Mouse (Mus musculus) retina, adult 2 months (tissue): Measurements from ENCODE around the gene Sec14l1.

Experiments
- DNase-seq: peaks from one replicate; pipeline ENCODE4 v3.0.0-alpha.2; 2012; ENCODE audit warnings: low read depth, low spot score

Gene Sec14l1

GRCm38 (mm10) chr11:117107837-117108236, 7.1 kb upstream of the Sec14l1 start:
- no peak for DNase-seq

GRCm38 (mm10) chr11:117108595-117108994, 6.4 kb upstream of the Sec14l1 start:
- DNase-seq: no peak

GRCm38 (mm10) chr11:117109179-117109954, 5.6 kb upstream of the Sec14l1 start:
- DNase-seq: no peak

GRCm38 (mm10) chr11:117111967-117112648, 2.9 kb upstream of the Sec14l1 start:
- DNase-seq: no peak

- no peak for DNase-seq
Observed at GRCm38 (mm10) chr11:117112649-117113051, 2.3 kb upstream of the Sec14l1 start.

GRCm38 (mm10) chr11:117113377-117113776, 1.6 kb upstream of the Sec14l1 start:
- no peak for DNase-seq

GRCm38 (mm10) chr11:117114231-117114591, 757 bp upstream of the Sec14l1 start:
- DNase-seq: no peak

- DNase-seq: no peak
Observed at GRCm38 (mm10) chr11:117115346-117116219, 615 bp downstream of the Sec14l1 start.

GRCm38 (mm10) chr11:117116350-117117303, 1.7 kb downstream of the Sec14l1 start:
- no peak for DNase-seq

- DNase-seq: no peak
Observed at GRCm38 (mm10) chr11:117117321-117117720, 2.4 kb downstream of the Sec14l1 start.

GRCm38 (mm10) chr11:117117791-117118190, 2.8 kb downstream of the Sec14l1 start:
- DNase-seq: no peak

- no peak for DNase-seq
Observed at GRCm38 (mm10) chr11:117118248-117118647, 3.3 kb downstream of the Sec14l1 start.

GRCm38 (mm10) chr11:117118721-117119321, 3.9 kb downstream of the Sec14l1 start:
- DNase-seq: no peak

GRCm38 (mm10) chr11:117119723-117120122, 4.8 kb downstream of the Sec14l1 start:
- DNase-seq: no peak

GRCm38 (mm10) chr11:117120285-117121163, 5.6 kb downstream of the Sec14l1 start:
- no peak for DNase-seq

GRCm38 (mm10) chr11:117121164-117121535, 6.2 kb downstream of the Sec14l1 start:
- no peak for DNase-seq

GRCm38 (mm10) chr11:117121954-117122353, 7.0 kb downstream of the Sec14l1 start:
- DNase-seq: no peak

GRCm38 (mm10) chr11:117123418-117124085, 8.6 kb downstream of the Sec14l1 start:
- no peak for DNase-seq

GRCm38 (mm10) chr11:117124539-117124938, 9.6 kb downstream of the Sec14l1 start:
- no peak for DNase-seq
